Mouse (Mus musculus): ENCODE measurements at regions not wholly inside any gene's neighbourhood (a gene's known extent, or its start where the extent isn't known, plus 50 kb on each side); places are given as distances from the start of the nearest gene placed in this dataset.

- TF ChIP-seq CTCF (IDR thresholded peaks at IDR 0.05; ENCODE audit: extremely low read depth, insufficient read depth, low read length) (no peak), POLR2A (IDR thresholded peaks at IDR 0.05; ENCODE audit: extremely low read depth, insufficient read depth, low read length) (no peak)
Observed at GRCm38 (mm10) chr5:101250474-101250873, 405.0 kb downstream of the Gpat3 start.
